Mouse (Mus musculus): Measurements from ENCODE around the gene Pin1rt1. TPM values are rescaled to one million over a fixed set of nuclear protein-coding genes. Genes with fewer than 3 reads are reported as not detected.

Pin1rt1 gene
- polyA plus RNA-seq, 1 experiment from 2014 or later, result not detected

GRCm38 (mm10) chr2:104740248-104740949 lies 24.2 kb upstream of the Pin1rt1 start:
- peak; percentile 58 for ATAC-seq
- Histone ChIP-seq H3K4me3 (ENCODE audit: low read depth, low read length) (peak overlapping the region; percentile 86), H3K27ac (ENCODE audit: low read depth, low read length) (peak overlapping the region; percentile 99)

GRCm38 (mm10) chr2:104739691-104740090 lies 23.5 kb upstream of the Pin1rt1 start:
- H3K4me1 ChIP-seq (replicated peaks; ENCODE audit: control insufficient read depth, insufficient read depth, low read length), result peaks cover 4% of the 10 kb centered on the region; the same call in 1 of the 2 replicates
- no peak overlapping the region for H3K9ac ChIP-seq (ENCODE audit: low read depth, low read length)
- H3K36me3 ChIP-seq (ENCODE audit: control insufficient read depth, insufficient read depth), result no peaks in the 10 kb centered on the region
- H3K4me2 ChIP-seq (replicated peaks; ENCODE audit: low read depth), result peak overlapping the region; percentile 83; the same call in 1 of the 2 replicates
- 87% methylated on average over 2 of the region's 2 CpGs for WGBS
- no peaks in the 10 kb centered on the region for H3K9me3 ChIP-seq (ENCODE audit: control insufficient read depth)
- H3K4me3 ChIP-seq (ENCODE audit: low read depth, low read length), result no peak overlapping the region
- ATAC-seq, result no peak
- H3K27ac ChIP-seq (ENCODE audit: low read depth, low read length), result no peak overlapping the region
- no peaks in the 10 kb centered on the region for H3K27me3 ChIP-seq (replicated peaks; ENCODE audit: control insufficient read depth, insufficient read depth, low read length)
- no peak for TF ChIP-seq CTCF (IDR thresholded peaks at IDR 0.05; ENCODE audit: low read depth)

More at GRCm38 (mm10) chr2:104740248-104740949, 24.2 kb upstream of the Pin1rt1 start:
- no peaks in the 10 kb centered on the region for H3K36me3 ChIP-seq (ENCODE audit: control insufficient read depth, insufficient read depth)
- peak overlapping the region; percentile 94 for H3K9ac ChIP-seq (ENCODE audit: low read depth, low read length)
- H3K4me1 ChIP-seq (replicated peaks; ENCODE audit: control insufficient read depth, insufficient read depth, low read length), result peaks cover 4% of the 10 kb centered on the region; the same call in 1 of the 2 replicates
- 36% methylated on average over 7 of the region's 7 CpGs for WGBS
- peak overlapping the region; percentile 83 for H3K4me2 ChIP-seq (replicated peaks; ENCODE audit: low read depth)
- no peaks in the 10 kb centered on the region for H3K27me3 ChIP-seq (replicated peaks; ENCODE audit: control insufficient read depth, insufficient read depth, low read length)
- TF ChIP-seq CTCF (IDR thresholded peaks at IDR 0.05; ENCODE audit: low read depth), result no peak
- H3K9me3 ChIP-seq (ENCODE audit: control insufficient read depth), result no peaks in the 10 kb centered on the region

- TF ChIP-seq CTCF (IDR thresholded peaks at IDR 0.05; ENCODE audit: low read depth), result no peak
- H3K4me1 ChIP-seq (replicated peaks; ENCODE audit: control insufficient read depth, insufficient read depth, low read length), result peaks cover 4% of the 10 kb centered on the region; the same call in 1 of the 2 replicates
- WGBS, result 35% methylated on average over 7 of the region's 7 CpGs
- no peak overlapping the region for H3K4me3 ChIP-seq (ENCODE audit: low read depth, low read length)
- no peaks in the 10 kb centered on the region for H3K36me3 ChIP-seq (ENCODE audit: control insufficient read depth, insufficient read depth)
- H3K4me2 ChIP-seq (replicated peaks; ENCODE audit: low read depth), result no peak overlapping the region
- no peak overlapping the region for H3K27ac ChIP-seq (ENCODE audit: low read depth, low read length)
- no peak overlapping the region for H3K9ac ChIP-seq (ENCODE audit: low read depth, low read length)
- H3K9me3 ChIP-seq (ENCODE audit: control insufficient read depth), result no peaks in the 10 kb centered on the region
- no peak for ATAC-seq
- H3K27me3 ChIP-seq (replicated peaks; ENCODE audit: control insufficient read depth, insufficient read depth, low read length), result no peaks in the 10 kb centered on the region
Measured at GRCm38 (mm10) chr2:104736241-104736640, 20.1 kb upstream of the Pin1rt1 start.

GRCm38 (mm10) chr2:104732562-104733256 lies 16.5 kb upstream of the Pin1rt1 start:
- Histone ChIP-seq H3K9ac (ENCODE audit: low read depth, low read length) (no peak overlapping the region), H3K36me3 (ENCODE audit: control insufficient read depth, insufficient read depth) (peaks cover 4% of the 10 kb centered on the region; the same call in 1 of the 2 replicates), H3K9me3 (ENCODE audit: control insufficient read depth) (no peaks in the 10 kb centered on the region), H3K27ac (ENCODE audit: low read depth, low read length) (no peak overlapping the region), H3K4me2 (replicated peaks; ENCODE audit: low read depth) (no peak overlapping the region), H3K4me3 (ENCODE audit: low read depth, low read length) (no peak overlapping the region), H3K27me3 (replicated peaks; ENCODE audit: control insufficient read depth, insufficient read depth, low read length) (no peaks in the 10 kb centered on the region), H3K4me1 (replicated peaks; ENCODE audit: control insufficient read depth, insufficient read depth, low read length) (no peaks in the 10 kb centered on the region)
- no peak for ATAC-seq
- TF ChIP-seq CTCF (IDR thresholded peaks at IDR 0.05; ENCODE audit: low read depth), result no peak
- 53% methylated on average over 7 of the region's 7 CpGs for WGBS

- Histone ChIP-seq H3K4me2 (replicated peaks; ENCODE audit: low read depth) (no peak overlapping the region), H3K4me1 (replicated peaks; ENCODE audit: control insufficient read depth, insufficient read depth, low read length) (no peaks in the 10 kb centered on the region), H3K4me3 (ENCODE audit: low read depth, low read length) (no peak overlapping the region), H3K36me3 (ENCODE audit: control insufficient read depth, insufficient read depth) (peaks cover 7% of the 10 kb centered on the region; the same call in 1 of the 2 replicates), H3K9me3 (ENCODE audit: control insufficient read depth) (no peaks in the 10 kb centered on the region), H3K9ac (ENCODE audit: low read depth, low read length) (no peak overlapping the region), H3K27me3 (replicated peaks; ENCODE audit: control insufficient read depth, insufficient read depth, low read length) (no peaks in the 10 kb centered on the region), H3K27ac (ENCODE audit: low read depth, low read length) (no peak overlapping the region)
- 59% methylated on average over 9 of the region's 9 CpGs for WGBS
- ATAC-seq, result no peak; the same call in 1 of the 2 replicates
- TF ChIP-seq CTCF (IDR thresholded peaks at IDR 0.05; ENCODE audit: low read depth), result no peak
Measured at GRCm38 (mm10) chr2:104732033-104732444, 15.9 kb upstream of the Pin1rt1 start.

GRCm38 (mm10) chr2:104727369-104727768 lies 11.2 kb upstream of the Pin1rt1 start:
- WGBS, result 32% methylated on average over 1 of the region's 1 CpGs
- Histone ChIP-seq H3K9ac (ENCODE audit: low read depth, low read length) (no peak overlapping the region), H3K4me1 (replicated peaks; ENCODE audit: control insufficient read depth, insufficient read depth, low read length) (no peaks in the 10 kb centered on the region), H3K27me3 (replicated peaks; ENCODE audit: control insufficient read depth, insufficient read depth, low read length) (no peaks in the 10 kb centered on the region), H3K4me2 (replicated peaks; ENCODE audit: low read depth) (no peak overlapping the region), H3K36me3 (ENCODE audit: control insufficient read depth, insufficient read depth) (peaks cover 23% of the 10 kb centered on the region), H3K4me3 (ENCODE audit: low read depth, low read length) (no peak overlapping the region), H3K9me3 (ENCODE audit: control insufficient read depth) (no peaks in the 10 kb centered on the region), H3K27ac (ENCODE audit: low read depth, low read length) (no peak overlapping the region)
- no peak for ATAC-seq
- no peak for TF ChIP-seq CTCF (IDR thresholded peaks at IDR 0.05; ENCODE audit: low read depth)

Measured in intestine, postnatal 0 days (tissue).